Mouse (Mus musculus) layer of hippocampus, adult 9-11 months (tissue): ENCODE results near the gene Slc35b3.

Experiments
- DNase-seq: peaks from one replicate; pipeline ENCODE4 v3.0.0; 2022

Gene Slc35b3

GRCm38 (mm10) chr13:38960063-38961050 is at the start of gene Slc35b3:
Slc35b3 (minus strand) TSS chr13:38960875.
- DNase-seq, result peak; percentile 77

- no peak for DNase-seq
These were observed 49.6 kb upstream of the Slc35b3 start for GRCm38 (mm10) chr13:39010280-39010679.

GRCm38 (mm10) chr13:39003101-39003762 is 42.6 kb upstream of the Slc35b3 start:
- DNase-seq, result no peak

- DNase-seq, result no peak
These were observed 41.7 kb upstream of the Slc35b3 start for GRCm38 (mm10) chr13:39002424-39002823.

GRCm38 (mm10) chr13:39001434-39001833 is 40.8 kb upstream of the Slc35b3 start:
- no peak for DNase-seq

GRCm38 (mm10) chr13:38998958-38999357 is 38.3 kb upstream of the Slc35b3 start:
- no peak for DNase-seq

- DNase-seq, result peak; percentile 11
These were observed 31.9 kb upstream of the Slc35b3 start for GRCm38 (mm10) chr13:38992529-38992928.

- no peak for DNase-seq
These were observed 23.1 kb upstream of the Slc35b3 start for GRCm38 (mm10) chr13:38983751-38984150.

- DNase-seq, result no peak
These were observed 20.2 kb upstream of the Slc35b3 start for GRCm38 (mm10) chr13:38980900-38981299.

GRCm38 (mm10) chr13:38976978-38977377 is 16.3 kb upstream of the Slc35b3 start:
- DNase-seq, result no peak

GRCm38 (mm10) chr13:38975853-38976252 is 15.2 kb upstream of the Slc35b3 start:
- DNase-seq, result no peak

GRCm38 (mm10) chr13:38972602-38973001 is 11.9 kb upstream of the Slc35b3 start:
- DNase-seq, result no peak

GRCm38 (mm10) chr13:38971047-38971446 is 10.4 kb upstream of the Slc35b3 start:
- DNase-seq, result no peak

- DNase-seq, result no peak
These were observed 6.8 kb upstream of the Slc35b3 start for GRCm38 (mm10) chr13:38967518-38967917.

- no peak for DNase-seq
These were observed 6.3 kb upstream of the Slc35b3 start for GRCm38 (mm10) chr13:38966922-38967448.

- no peak for DNase-seq
These were observed 2.1 kb upstream of the Slc35b3 start for GRCm38 (mm10) chr13:38962771-38963170.

- DNase-seq, result no peak
These were observed 2.6 kb downstream of the Slc35b3 start for GRCm38 (mm10) chr13:38958037-38958436.

- no peak for DNase-seq
These were observed 14.2 kb downstream of the Slc35b3 start for GRCm38 (mm10) chr13:38946296-38947012.

- no peak for DNase-seq
These were observed 14.9 kb downstream of the Slc35b3 start for GRCm38 (mm10) chr13:38945767-38946166.

- no peak for DNase-seq
These were observed 15.7 kb downstream of the Slc35b3 start for GRCm38 (mm10) chr13:38944951-38945350.

- DNase-seq, result peak; percentile 8
These were observed 18.9 kb downstream of the Slc35b3 start for GRCm38 (mm10) chr13:38941786-38942185.

- DNase-seq, result no peak
These were observed 19.4 kb downstream of the Slc35b3 start for GRCm38 (mm10) chr13:38941280-38941679.

- no peak for DNase-seq
These were observed 22.2 kb downstream of the Slc35b3 start for GRCm38 (mm10) chr13:38938433-38938832.
